Comparison of ENCODE assay signal across 11 mouse cellular contexts in the genomic region with DNA sequence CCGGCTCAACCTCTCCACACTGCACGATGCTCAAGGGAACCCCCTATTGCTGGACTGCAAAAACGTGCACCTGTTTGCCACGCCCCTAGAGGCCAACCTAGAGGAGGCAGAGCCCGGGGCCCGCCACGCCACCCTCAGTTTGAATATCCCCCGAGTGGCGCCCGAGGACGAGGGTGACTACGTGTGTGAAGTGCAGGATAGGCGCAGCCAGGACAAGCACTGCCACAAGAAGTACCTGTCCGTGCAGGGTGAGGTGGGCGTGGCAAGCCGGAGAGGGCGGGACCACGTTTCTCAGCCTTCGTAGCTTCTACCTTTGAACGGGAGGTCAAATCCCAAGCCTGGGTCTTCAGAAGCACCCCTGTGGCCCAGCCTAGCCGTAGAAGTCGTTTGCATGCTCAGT. TPM values are rescaled to one million over a fixed set of nuclear protein-coding genes. Genes with fewer than 3 reads are reported as not detected.
DNase-seq lines count a peak whose midpoint lies in the region; ATAC-seq lines count a peak whose summit lies in the region.
"Had no signal": no experiment of that assay in that cellular context is flagged by ENCODE, and none has a peak within 500 bp of the region (broad histone marks: within the 10 kb centered on the region; RNA-seq: fewer than 3 reads in every experiment).

No protein-coding gene starts in this region.

- H3K9ac ChIP-seq in limb, embryonic 11.5 days (ENCODE audit: low read length): no peak overlapping the region
- no peak overlapping the region for H3K9ac ChIP-seq in intestine, embryonic 16.5 days (ENCODE audit: low read depth, low read length)
- no peak overlapping the region; the same call in 1 of the 2 replicates for H3K9ac ChIP-seq in neural tube, embryonic 15.5 days (replicated peaks)

- H3K4me2 ChIP-seq in limb, embryonic 11.5 days (ENCODE audit: low read depth, severe bottlenecking): 0 out of 2 replicates have a peak overlapping the region, but pooled peaks have one; percentile 2
- peak overlapping the region; percentile 65 for H3K4me2 ChIP-seq in intestine, embryonic 16.5 days (ENCODE audit: low read depth, low read length)
- H3K4me2 ChIP-seq in neural tube, embryonic 15.5 days: peak overlapping the region; percentile 61

- H3K36me3 ChIP-seq in limb, embryonic 11.5 days (ENCODE audit: control insufficient read depth, insufficient read depth, low read length): no peaks in the 10 kb centered on the region
- H3K36me3 ChIP-seq in limb, embryonic 10.5 days: no peaks in the 10 kb centered on the region
- H3K36me3 ChIP-seq in intestine, embryonic 16.5 days (ENCODE audit: control insufficient read depth, insufficient read depth, low read length): no peaks in the 10 kb centered on the region
- H3K36me3 ChIP-seq in neural tube, embryonic 15.5 days: no peaks in the 10 kb centered on the region

- peaks cover 49% of the 10 kb centered on the region for H3K27me3 ChIP-seq in limb, embryonic 11.5 days (ENCODE audit: control insufficient read depth, insufficient read depth, low read length)
- H3K27me3 ChIP-seq in limb, embryonic 10.5 days (ENCODE audit: low read depth, poor library complexity, severe bottlenecking): peaks cover 78% of the 10 kb centered on the region
- peaks cover 48% of the 10 kb centered on the region for H3K27me3 ChIP-seq in intestine, embryonic 16.5 days (replicated peaks; ENCODE audit: control insufficient read depth, insufficient read depth, low read length)
- peaks cover 58% of the 10 kb centered on the region for H3K27me3 ChIP-seq in neural tube, embryonic 15.5 days (replicated peaks)

- no peak for ATAC-seq in limb, embryonic 11.5 days (ENCODE audit: insufficient number of reproducible peaks, low FRiP score, low TSS enrichment, low read depth)
- 0 out of 2 replicates have a peak, but pooled peaks have one; percentile 16 for ATAC-seq in erythroblast, adult 5-6 weeks (replicated peaks; ENCODE audit: low FRiP score, poor library complexity, severe bottlenecking)
- peak; percentile 83 for ATAC-seq in intestine, embryonic 16.5 days
- ATAC-seq in neural tube, embryonic 15.5 days (ENCODE audit: low FRiP score): peak; percentile 25; the same call in 1 of the 2 replicates

- H3K9me3 ChIP-seq in limb, embryonic 11.5 days (ENCODE audit: control insufficient read depth, low read length): no peaks in the 10 kb centered on the region
- H3K9me3 ChIP-seq in limb, embryonic 10.5 days (replicated peaks): no peaks in the 10 kb centered on the region
- no peaks in the 10 kb centered on the region for H3K9me3 ChIP-seq in intestine, embryonic 16.5 days (ENCODE audit: control insufficient read depth, low read length)
- no peaks in the 10 kb centered on the region for H3K9me3 ChIP-seq in neural tube, embryonic 15.5 days (replicated peaks)

- WGBS in limb, embryonic 11.5 days: 6% methylated on average over 22 of the region's 22 CpGs
- 8% methylated on average over 22 of the region's 22 CpGs for WGBS in limb, embryonic 10.5 days
- WGBS in intestine, embryonic 16.5 days: 11% methylated on average over 22 of the region's 22 CpGs
- 4% methylated on average over 22 of the region's 22 CpGs for WGBS in neural tube, embryonic 15.5 days

- no peak overlapping the region for H3K27ac ChIP-seq in limb, embryonic 11.5 days (replicated peaks; ENCODE audit: low read depth, low read length)
- no peak overlapping the region for H3K27ac ChIP-seq in limb, embryonic 10.5 days
- no peak overlapping the region for H3K27ac ChIP-seq in intestine, embryonic 16.5 days (ENCODE audit: low read length)
- no peak overlapping the region for H3K27ac ChIP-seq in neural tube, embryonic 15.5 days (replicated peaks)

- H3K4me1 ChIP-seq in limb, embryonic 11.5 days (ENCODE audit: control insufficient read depth, insufficient read depth, low read length): no peaks in the 10 kb centered on the region
- H3K4me1 ChIP-seq in limb, embryonic 10.5 days: peaks cover 14% of the 10 kb centered on the region
- peaks cover 7% of the 10 kb centered on the region; the same call in 1 of the 2 replicates for H3K4me1 ChIP-seq in intestine, embryonic 16.5 days (ENCODE audit: control insufficient read depth, insufficient read depth, low read length)
- peaks cover 18% of the 10 kb centered on the region for H3K4me1 ChIP-seq in neural tube, embryonic 15.5 days

- peak; percentile 34 for DNase-seq in limb, embryonic 11.5 days (ENCODE audit: low spot score)
- DNase-seq in limb, embryonic 10.5 days (ENCODE audit: low spot score): no peak
- no peak for DNase-seq in gastrocnemius, adult 8-10 months (ENCODE audit: low spot score in 2 of 2)
- no peak for DNase-seq in right cerebral cortex, postnatal 36 days (ENCODE audit: low spot score in 2 of 2)
- no peak for DNase-seq in thymus, postnatal 14 days
- DNase-seq: cerebellum, adult 8-10 months had no signal

- H3K4me3 ChIP-seq in limb, embryonic 11.5 days (ENCODE audit: low read depth, low read length): 0 out of 2 replicates have a peak overlapping the region, but pooled peaks have one; percentile 10
- H3K4me3 ChIP-seq in limb, embryonic 10.5 days: no peak overlapping the region; the same call in 1 of the 2 replicates
- peak overlapping the region; percentile 36 for H3K4me3 ChIP-seq in intestine, embryonic 16.5 days (ENCODE audit: low read length)
- peak overlapping the region; percentile 36 for H3K4me3 ChIP-seq in neural tube, embryonic 15.5 days (replicated peaks)

RNA-seq across cellular contexts. Expression of gene Flt4, which starts 25.0 kb away (rescaled TPM):
- polyA plus RNA-seq in limb, embryonic 11.5 days (2014; fragmentation: Nextera tagmentation; extraction: Ambion mirVana): 4.5 and 5.8 TPM in 2 replicates
- polyA plus RNA-seq in limb, embryonic 10.5 days (2016; fragmentation: Nextera tagmentation; extraction: Ambion mirVana): 6.4 and 6.6 TPM in 2 replicates
- total RNA-seq in erythroblast, adult 5-6 weeks (2015; ENCODE audit: low replicate concordance): not detected in 2 replicates
- total RNA-seq in erythroblast, adult 5-6 weeks (2017; ENCODE audit: low replicate concordance): not detected in 2 replicates
- polyA plus RNA-seq in intestine, embryonic 16.5 days (2015; fragmentation: Nextera tagmentation; extraction: Ambion mirVana): 4.0 and 4.3 TPM in 2 replicates
- 1.7 and 2.1 TPM in 2 replicates for polyA plus RNA-seq in neural tube, embryonic 15.5 days (2015; fragmentation: Nextera tagmentation; extraction: Ambion mirVana)
- 1 to 10 TPM; 2.1 to 2.4 (median 2.3) TPM for total RNA-seq in gastrocnemius, adult 8-10 months (2022)
- total RNA-seq: megakaryocyte-erythroid progenitor cell, adult 5-6 weeks had no signal

RNA-seq across cellular contexts. Expression of gene Scgb3a1, which starts 29.3 kb away (rescaled TPM):
- not detected in 2 replicates for polyA plus RNA-seq in limb, embryonic 11.5 days (2014; fragmentation: Nextera tagmentation; extraction: Ambion mirVana)
- not detected in 2 replicates for polyA plus RNA-seq in limb, embryonic 10.5 days (2016; fragmentation: Nextera tagmentation; extraction: Ambion mirVana)
- total RNA-seq in erythroblast, adult 5-6 weeks (2015; ENCODE audit: low replicate concordance): not detected in 2 replicates
- total RNA-seq in erythroblast, adult 5-6 weeks (2017; ENCODE audit: low replicate concordance): not detected in 2 replicates
- polyA plus RNA-seq in intestine, embryonic 16.5 days (2015; fragmentation: Nextera tagmentation; extraction: Ambion mirVana): not detected in 2 replicates
- not detected in 2 replicates for polyA plus RNA-seq in neural tube, embryonic 15.5 days (2015; fragmentation: Nextera tagmentation; extraction: Ambion mirVana)
- total RNA-seq in gastrocnemius, adult 8-10 months (2022): not detected
- total RNA-seq: megakaryocyte-erythroid progenitor cell, adult 5-6 weeks had no signal
- polyA plus RNA-seq: gonadal fat pad, adult 2 months had no signal

Comparison
In these comparisons a context has a peak if more than half of its experiments do, and no peak if none do; other contexts are left out.
1. H3K4me2 ChIP-seq: peak in every context shown above with its lines; median percentile 65 in intestine, embryonic 16.5 days; 61 in neural tube, embryonic 15.5 days; 2 in limb, embryonic 11.5 days.